Mouse (Mus musculus) heart, adult 2 months (tissue): ENCODE data around the gene Irak2. TPM values are rescaled to one million over a fixed set of nuclear protein-coding genes. Genes with fewer than 3 reads are reported as not detected.

Experiments
- DNase-seq, 2 experiments: peaks; one replicate each; pipeline ENCODE4 v3.0.0; 2021
- H3K27ac ChIP-seq: fragments of 200-600 bp; 2 replicates; pipeline ENCODE4 v1.8.1; 2022
- H3K27me3 ChIP-seq: fragments of 200-500 bp; 2 replicates; pipeline ENCODE4 v1.6.1; 2012; ENCODE audit warnings: mild to moderate bottlenecking, low read length, inconsistent platforms, mixed read lengths; ENCODE audit not compliant: control insufficient read depth, insufficient read depth
- H3K36me3 ChIP-seq: fragments of 200-500 bp; 2 replicates; pipeline ENCODE4 v1.6.1; 2012; ENCODE audit warnings: low read length, inconsistent platforms; ENCODE audit not compliant: control insufficient read depth, insufficient read depth
- H3K4me1 ChIP-seq: fragments of 200-500 bp; 2 replicates; pipeline ENCODE4 v1.6.1; 2011; ENCODE audit warnings: low read length; ENCODE audit not compliant: control insufficient read depth, insufficient read depth
- H3K4me3 ChIP-seq: fragments of 200-600 bp; 2 replicates; pipeline ENCODE4 v1.8.1; 2022
- H3K79me2 ChIP-seq: fragments of 200-500 bp; replicated peaks from 2 replicates; pipeline ENCODE4 v1.6.1; 2012; ENCODE audit warnings: mild to moderate bottlenecking, inconsistent platforms, low read length, moderate library complexity, mixed read lengths; ENCODE audit not compliant: control insufficient read depth, insufficient read depth
- H3K9ac ChIP-seq: fragments of 200-500 bp; 2 replicates; pipeline ENCODE4 v1.6.1; 2012; ENCODE audit warnings: low read depth, mild to moderate bottlenecking, control low read depth, inconsistent platforms, low read length, mixed read lengths
- CTCF ChIP-seq: fragments of 200-600 bp; IDR thresholded peaks from 2 replicates; pipeline ENCODE4 v1.8.1; 2022; ENCODE audit warnings: antibody characterized with exemption, mild to moderate bottlenecking, moderate library complexity
- EP300 ChIP-seq: fragments of 200-500 bp; IDR thresholded peaks from 2 replicates; pipeline ENCODE4 v1.6.1; 2011; ENCODE audit warnings: low read depth, low read length, control low read depth; ENCODE audit not compliant: insufficient read depth
- POLR2A ChIP-seq: fragments of 200-500 bp; IDR thresholded peaks from 2 replicates; pipeline ENCODE4 v1.6.1; 2011; ENCODE audit warnings: mild to moderate bottlenecking, low read depth, low read length, control low read depth; ENCODE audit not compliant: insufficient read depth
- WGBS: fragments of 180-500 bp; shearing (Covaris S2); methylation state at CpG from one replicate; pipeline ENCODE4 v1.1.7; 2018; 5-methylcytosine and 5-hydroxymethylcytosine counted together
- intact Hi-C: fragments of 180-260 bp; cut with DNase I; formaldehyde crosslinking; loops from one replicate; pipeline ENCODE4 v1.15.1; 2025
- polyA plus RNA-seq: library from polyadenylated mRNA; depleted of rRNA; stranded (reverse); fragments of >200 nt; gene quantifications from 2 replicates; pipeline ENCODE4 v1.2.3, GENCODE M21; 2012
- total RNA-seq, 2 experiments: library from RNA; stranded (reverse); gene quantifications; 2 replicates each; pipeline ENCODE4 v1.2.3; 2021

The Irak2 gene
- total and polyA plus RNA-seq, 3 experiments = 10.4 to 13.6 (median 12.9) TPM

- no peak overlapping the region for H3K9ac ChIP-seq
- peak in 1 of 2 experiments; percentile 39 for DNase-seq
- TF ChIP-seq EP300 = no peak
- TF ChIP-seq POLR2A = no peak
- TF ChIP-seq CTCF = no peak
- no peaks in the 10 kb centered on the region; the same call in 1 of the 2 replicates for H3K36me3 ChIP-seq
- H3K4me3 ChIP-seq = no peak overlapping the region
- intact Hi-C loops = no loop called here
- WGBS = 53% methylated on average over 14 of the region's 14 CpGs
- H3K27ac ChIP-seq = peak overlapping the region; percentile 70
- peaks cover 27% of the 10 kb centered on the region for H3K4me1 ChIP-seq
- no peaks in the 10 kb centered on the region for H3K27me3 ChIP-seq
- H3K79me2 ChIP-seq = no peaks in the 10 kb centered on the region
Measured at GRCm38 (mm10) chr6:113660492-113661352, 22.5 kb downstream of the Irak2 start.

GRCm38 (mm10) chr6:113661353-113662241, 23.3 kb downstream of the Irak2 start:
- DNase-seq = peak; percentile 53 to 61

GRCm38 (mm10) chr6:113662964-113663700, 24.9 kb downstream of the Irak2 start:
- H3K27ac ChIP-seq = peak overlapping the region; percentile 6; the same call in 1 of the 2 replicates
- TF ChIP-seq POLR2A (no peak), CTCF (peak; percentile 17; the same call in 1 of the 2 replicates)
- H3K79me2 ChIP-seq = no peaks in the 10 kb centered on the region
- no peak overlapping the region for H3K9ac ChIP-seq
- H3K4me3 ChIP-seq = no peak overlapping the region
- peaks cover 29% of the 10 kb centered on the region for H3K4me1 ChIP-seq
- no peaks in the 10 kb centered on the region for H3K27me3 ChIP-seq
- intact Hi-C loops = no loop called here
- DNase-seq = no peak
- WGBS = 84% methylated on average over 8 of the region's 8 CpGs
- no peaks in the 10 kb centered on the region; the same call in 1 of the 2 replicates for H3K36me3 ChIP-seq

More at GRCm38 (mm10) chr6:113661353-113662241, 23.3 kb downstream of the Irak2 start:
- TF ChIP-seq POLR2A (no peak), EP300 (no peak), CTCF (no peak)
- H3K9ac ChIP-seq = no peak overlapping the region
- H3K4me3 ChIP-seq = no peak overlapping the region
- peak overlapping the region; percentile 70 for H3K27ac ChIP-seq
- H3K36me3 ChIP-seq = no peaks in the 10 kb centered on the region; the same call in 1 of the 2 replicates
- H3K79me2 ChIP-seq = no peaks in the 10 kb centered on the region
- peaks cover 31% of the 10 kb centered on the region for H3K4me1 ChIP-seq
- H3K27me3 ChIP-seq = no peaks in the 10 kb centered on the region
- 48% methylated on average over 12 of the region's 12 CpGs for WGBS
- intact Hi-C loops = no loop called here

DNA sequence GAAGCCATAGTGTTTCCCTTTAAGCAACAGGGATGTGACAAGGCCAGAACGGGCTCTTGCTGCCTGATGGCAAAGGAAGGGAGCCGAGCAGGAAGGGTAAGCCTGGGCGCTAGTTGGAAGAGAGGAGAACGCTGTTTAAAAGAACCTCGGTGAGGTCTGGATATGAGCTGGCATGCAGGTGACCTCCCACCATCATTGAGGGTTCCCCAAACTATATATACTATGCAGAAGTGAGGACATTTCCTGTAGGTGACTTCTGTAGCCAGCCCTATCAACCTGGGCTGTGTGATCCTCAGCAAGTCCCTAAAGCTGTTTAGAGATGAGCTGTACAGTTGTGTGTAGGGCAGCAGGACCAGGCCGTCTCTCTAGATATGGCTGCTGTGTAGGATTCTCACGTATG, 26.0 kb downstream of the Irak2 start:
- intact Hi-C loops = no loop called here
- Histone ChIP-seq H3K4me1 (peaks cover 26% of the 10 kb centered on the region), H3K36me3 (no peaks in the 10 kb centered on the region; the same call in 1 of the 2 replicates), H3K27me3 (no peaks in the 10 kb centered on the region), H3K9ac (no peak overlapping the region), H3K79me2 (no peaks in the 10 kb centered on the region), H3K4me3 (no peak overlapping the region), H3K27ac (no peak overlapping the region)
- no peak for DNase-seq
- TF ChIP-seq POLR2A (no peak), CTCF (no peak), EP300 (no peak)
- WGBS = 80% methylated on average over 7 of the region's 7 CpGs

GRCm38 (mm10) chr6:113667611-113668122, 29.4 kb downstream of the Irak2 start:
- Histone ChIP-seq H3K27me3 (no peaks in the 10 kb centered on the region), H3K4me1 (peaks cover 13% of the 10 kb centered on the region), H3K79me2 (no peaks in the 10 kb centered on the region), H3K9ac (no peak overlapping the region), H3K4me3 (no peak overlapping the region), H3K27ac (peak overlapping the region; percentile 82), H3K36me3 (no peaks in the 10 kb centered on the region)
- WGBS = 48% methylated on average over 8 of the region's 8 CpGs
- TF ChIP-seq EP300 = no peak
- no peak for TF ChIP-seq CTCF
- TF ChIP-seq POLR2A = no peak
- no peak for DNase-seq
- intact Hi-C loops = loop anchor here (1.0 kb wide), 1 partner anchor 29 kb away; the partner anchor contains the start of gene Irak2
